Mouse (Mus musculus): ENCODE measurements around the gene Selenow. TPM values are rescaled to one million over a fixed set of nuclear protein-coding genes. Genes with fewer than 3 reads are reported as not detected.

The Selenow gene
- polyA plus RNA-seq, 1 experiment from 2014 or later: 987 TPM

GRCm38 (mm10) chr7:15938621-15939020 is 16.4 kb upstream of the Selenow start:
- Histone ChIP-seq H3K9ac (replicated peaks; ENCODE audit: low read depth, low read length) (no peak overlapping the region), H3K4me2 (replicated peaks; ENCODE audit: low read depth, low read length) (no peak overlapping the region), H3K36me3 (ENCODE audit: control insufficient read depth, insufficient read depth, low read length) (peaks cover 70% of the 10 kb centered on the region), H3K4me1 (ENCODE audit: control insufficient read depth, insufficient read depth, low read length) (no peaks in the 10 kb centered on the region), H3K9me3 (ENCODE audit: control insufficient read depth, low read depth, low read length) (no peaks in the 10 kb centered on the region; the same call in 1 of the 2 replicates), H3K27ac (ENCODE audit: low read length) (no peak overlapping the region), H3K4me3 (ENCODE audit: low read depth, low read length) (no peak overlapping the region), H3K27me3 (ENCODE audit: control insufficient read depth, insufficient read depth, low read length) (no peaks in the 10 kb centered on the region)
- WGBS: 92% methylated on average over 3 of the region's 3 CpGs
- ATAC-seq (ENCODE audit: insufficient number of reproducible peaks, insufficient read depth, low FRiP score, low read depth): no peak

GRCm38 (mm10) chr7:15937491-15937890 is 15.3 kb upstream of the Selenow start:
- WGBS: 83% methylated on average over 5 of the region's 5 CpGs
- H3K27me3 ChIP-seq (ENCODE audit: control insufficient read depth, insufficient read depth, low read length): no peaks in the 10 kb centered on the region
- peaks cover 61% of the 10 kb centered on the region for H3K36me3 ChIP-seq (ENCODE audit: control insufficient read depth, insufficient read depth, low read length)
- no peak for ATAC-seq (ENCODE audit: insufficient number of reproducible peaks, insufficient read depth, low FRiP score, low read depth)
- H3K4me1 ChIP-seq (ENCODE audit: control insufficient read depth, insufficient read depth, low read length): no peaks in the 10 kb centered on the region
- H3K4me2 ChIP-seq (replicated peaks; ENCODE audit: low read depth, low read length): no peak overlapping the region
- no peak overlapping the region for H3K9ac ChIP-seq (replicated peaks; ENCODE audit: low read depth, low read length)
- no peak overlapping the region for H3K4me3 ChIP-seq (ENCODE audit: low read depth, low read length)
- H3K27ac ChIP-seq (ENCODE audit: low read length): no peak overlapping the region
- H3K9me3 ChIP-seq (ENCODE audit: control insufficient read depth, low read depth, low read length): no peaks in the 10 kb centered on the region; the same call in 1 of the 2 replicates

GRCm38 (mm10) chr7:15933437-15934359 is 11.5 kb upstream of the Selenow start:
- 47% methylated on average over 16 of the region's 16 CpGs for WGBS
- Histone ChIP-seq H3K4me3 (ENCODE audit: low read depth, low read length) (no peak overlapping the region), H3K9me3 (ENCODE audit: control insufficient read depth, low read depth, low read length) (no peaks in the 10 kb centered on the region; the same call in 1 of the 2 replicates), H3K36me3 (ENCODE audit: control insufficient read depth, insufficient read depth, low read length) (peaks cover 23% of the 10 kb centered on the region), H3K27me3 (ENCODE audit: control insufficient read depth, insufficient read depth, low read length) (no peaks in the 10 kb centered on the region), H3K27ac (ENCODE audit: low read length) (no peak overlapping the region; the same call in 1 of the 2 replicates), H3K4me2 (replicated peaks; ENCODE audit: low read depth, low read length) (no peak overlapping the region), H3K4me1 (ENCODE audit: control insufficient read depth, insufficient read depth, low read length) (no peaks in the 10 kb centered on the region), H3K9ac (replicated peaks; ENCODE audit: low read depth, low read length) (no peak overlapping the region)
- ATAC-seq (ENCODE audit: insufficient number of reproducible peaks, insufficient read depth, low FRiP score, low read depth): no peak; the same call in 1 of the 2 replicates

- Histone ChIP-seq H3K4me3 (ENCODE audit: low read depth, low read length) (no peak overlapping the region), H3K4me2 (replicated peaks; ENCODE audit: low read depth, low read length) (no peak overlapping the region), H3K9ac (replicated peaks; ENCODE audit: low read depth, low read length) (no peak overlapping the region), H3K36me3 (ENCODE audit: control insufficient read depth, insufficient read depth, low read length) (peaks cover 3% of the 10 kb centered on the region; the same call in 1 of the 2 replicates), H3K27ac (ENCODE audit: low read length) (no peak overlapping the region), H3K27me3 (ENCODE audit: control insufficient read depth, insufficient read depth, low read length) (no peaks in the 10 kb centered on the region), H3K9me3 (ENCODE audit: control insufficient read depth, low read depth, low read length) (no peaks in the 10 kb centered on the region; the same call in 1 of the 2 replicates), H3K4me1 (ENCODE audit: control insufficient read depth, insufficient read depth, low read length) (no peaks in the 10 kb centered on the region)
- no peak for ATAC-seq (ENCODE audit: insufficient number of reproducible peaks, insufficient read depth, low FRiP score, low read depth)
- WGBS: 76% methylated on average over 3 of the region's 3 CpGs
These were observed 9.4 kb upstream of the Selenow start for GRCm38 (mm10) chr7:15931635-15932034.

GRCm38 (mm10) chr7:15930543-15930942 is 8.3 kb upstream of the Selenow start:
- 62% methylated on average over 2 of the region's 2 CpGs for WGBS
- ATAC-seq (ENCODE audit: insufficient number of reproducible peaks, insufficient read depth, low FRiP score, low read depth): no peak
- H3K4me2 ChIP-seq (replicated peaks; ENCODE audit: low read depth, low read length): no peak overlapping the region
- no peak overlapping the region for H3K27ac ChIP-seq (ENCODE audit: low read length)
- no peak overlapping the region for H3K9ac ChIP-seq (replicated peaks; ENCODE audit: low read depth, low read length)
- no peaks in the 10 kb centered on the region for H3K36me3 ChIP-seq (ENCODE audit: control insufficient read depth, insufficient read depth, low read length)
- H3K27me3 ChIP-seq (ENCODE audit: control insufficient read depth, insufficient read depth, low read length): no peaks in the 10 kb centered on the region
- H3K9me3 ChIP-seq (ENCODE audit: control insufficient read depth, low read depth, low read length): no peaks in the 10 kb centered on the region
- H3K4me1 ChIP-seq (ENCODE audit: control insufficient read depth, insufficient read depth, low read length): no peaks in the 10 kb centered on the region
- no peak overlapping the region for H3K4me3 ChIP-seq (ENCODE audit: low read depth, low read length)

- Histone ChIP-seq H3K36me3 (ENCODE audit: control insufficient read depth, insufficient read depth, low read length) (no peaks in the 10 kb centered on the region), H3K9me3 (ENCODE audit: control insufficient read depth, low read depth, low read length) (no peaks in the 10 kb centered on the region), H3K27me3 (ENCODE audit: control insufficient read depth, insufficient read depth, low read length) (no peaks in the 10 kb centered on the region), H3K27ac (ENCODE audit: low read length) (no peak overlapping the region), H3K9ac (replicated peaks; ENCODE audit: low read depth, low read length) (no peak overlapping the region), H3K4me3 (ENCODE audit: low read depth, low read length) (no peak overlapping the region), H3K4me2 (replicated peaks; ENCODE audit: low read depth, low read length) (no peak overlapping the region), H3K4me1 (ENCODE audit: control insufficient read depth, insufficient read depth, low read length) (no peaks in the 10 kb centered on the region)
- 21% methylated on average over 4 of the region's 4 CpGs for WGBS
- ATAC-seq (ENCODE audit: insufficient number of reproducible peaks, insufficient read depth, low FRiP score, low read depth): 0 out of 2 replicates have a peak, but pooled peaks have one; percentile 53
These were observed 7.7 kb upstream of the Selenow start for GRCm38 (mm10) chr7:15929910-15930309.

GRCm38 (mm10) chr7:15921796-15922195 is 406 bp downstream of the Selenow start:
- H3K4me2 ChIP-seq (replicated peaks; ENCODE audit: low read depth, low read length): peak overlapping the region; percentile 56
- peak; percentile 46; the same call in 1 of the 2 replicates for ATAC-seq (ENCODE audit: insufficient number of reproducible peaks, insufficient read depth, low FRiP score, low read depth)
- peak overlapping the region; percentile 74 for H3K9ac ChIP-seq (replicated peaks; ENCODE audit: low read depth, low read length)
- peak overlapping the region; percentile 58 for H3K4me3 ChIP-seq (ENCODE audit: low read depth, low read length)
- peaks cover 8% of the 10 kb centered on the region for H3K4me1 ChIP-seq (ENCODE audit: control insufficient read depth, insufficient read depth, low read length)
- peaks cover 26% of the 10 kb centered on the region for H3K36me3 ChIP-seq (ENCODE audit: control insufficient read depth, insufficient read depth, low read length)
- WGBS: under 1% methylated on average over 10 of the region's 10 CpGs
- peak overlapping the region; percentile 79 for H3K27ac ChIP-seq (ENCODE audit: low read length)
- H3K9me3 ChIP-seq (ENCODE audit: control insufficient read depth, low read depth, low read length): no peaks in the 10 kb centered on the region
- no peaks in the 10 kb centered on the region for H3K27me3 ChIP-seq (ENCODE audit: control insufficient read depth, insufficient read depth, low read length)

GRCm38 (mm10) chr7:15920645-15921190 is 1.5 kb downstream of the Selenow start:
- peak overlapping the region; percentile 74; the same call in 1 of the 2 replicates for H3K9ac ChIP-seq (replicated peaks; ENCODE audit: low read depth, low read length)
- H3K9me3 ChIP-seq (ENCODE audit: control insufficient read depth, low read depth, low read length): no peaks in the 10 kb centered on the region
- no peaks in the 10 kb centered on the region for H3K27me3 ChIP-seq (ENCODE audit: control insufficient read depth, insufficient read depth, low read length)
- peak overlapping the region; percentile 58 for H3K4me3 ChIP-seq (ENCODE audit: low read depth, low read length)
- 80% methylated on average over 6 of the region's 6 CpGs for WGBS
- no peak for ATAC-seq (ENCODE audit: insufficient number of reproducible peaks, insufficient read depth, low FRiP score, low read depth)
- H3K4me2 ChIP-seq (replicated peaks; ENCODE audit: low read depth, low read length): peak overlapping the region; percentile 56
- H3K4me1 ChIP-seq (ENCODE audit: control insufficient read depth, insufficient read depth, low read length): peaks cover 8% of the 10 kb centered on the region
- H3K36me3 ChIP-seq (ENCODE audit: control insufficient read depth, insufficient read depth, low read length): peaks cover 30% of the 10 kb centered on the region
- no peak overlapping the region for H3K27ac ChIP-seq (ENCODE audit: low read length)

Measured in stomach, embryonic 14.5 days (tissue).